Mouse (Mus musculus) intestine, embryonic 16.5 days (tissue): Measurements from ENCODE around the gene Zfp423. TPM values are rescaled to one million over a fixed set of nuclear protein-coding genes. Genes with fewer than 3 reads are reported as not detected.

ENCODE experiments used
- ATAC-seq: fragments of 200-750 bp; cut with Nextera tagmentation; 2 replicates; pipeline ENCODE4 v1.8.0; 2017; ENCODE audit warnings: moderate TSS enrichment, moderate library complexity
- H3K27ac ChIP-seq: fragments of 300-500 bp; sonication (generic); 2 replicates; pipeline ENCODE4 v1.5.1; 2014; ENCODE audit warnings: mild to moderate bottlenecking, low read length
- H3K27me3 ChIP-seq: fragments of 300-500 bp; sonication (generic); replicated peaks from 2 replicates; pipeline ENCODE4 v1.6.1; 2014; ENCODE audit warnings: low read length, control low read depth, mixed read lengths; ENCODE audit not compliant: control insufficient read depth, insufficient read depth
- H3K36me3 ChIP-seq: fragments of 300-500 bp; sonication (generic); 2 replicates; pipeline ENCODE4 v1.6.1; 2014; ENCODE audit warnings: low read length, control low read depth; ENCODE audit not compliant: control insufficient read depth, insufficient read depth
- H3K4me1 ChIP-seq: fragments of 300-500 bp; sonication (generic); 2 replicates; pipeline ENCODE4 v1.6.1; 2014; ENCODE audit warnings: low read length, control low read depth, mixed read lengths; ENCODE audit not compliant: control insufficient read depth, insufficient read depth
- H3K4me2 ChIP-seq: fragments of 300-500 bp; sonication (generic); 2 replicates; pipeline ENCODE4 v1.6.1; 2014; ENCODE audit warnings: low read depth, low read length, control low read depth
- H3K4me3 ChIP-seq: fragments of 300-500 bp; sonication (generic); 2 replicates; pipeline ENCODE4 v1.5.1; 2014; ENCODE audit warnings: mild to moderate bottlenecking, low read length
- H3K9ac ChIP-seq: fragments of 300-500 bp; sonication (generic); 2 replicates; pipeline ENCODE4 v1.6.1; 2014; ENCODE audit warnings: low read depth, low read length
- H3K9me3 ChIP-seq: fragments of 300-500 bp; sonication (generic); 2 replicates; pipeline ENCODE4 v1.6.1; 2016; ENCODE audit warnings: low read length, control low read depth; ENCODE audit not compliant: control insufficient read depth
- WGBS: fragments of 180-500 bp; shearing (Covaris S2); extraction: QIAGEN DNeasy Blood & Tissue Kit; methylation state at CpG from one replicate; pipeline ENCODE4 v1.1.7; 2014; 5-methylcytosine and 5-hydroxymethylcytosine counted together
- polyA plus RNA-seq: library from polyadenylated mRNA; unstranded; fragments of >200 nt; fragmentation: Nextera tagmentation; extraction: Ambion mirVana; gene quantifications from 2 replicates; pipeline ENCODE4 v1.2.1, GENCODE M21; 2015

Zfp423 gene
- polyA plus RNA-seq, 1 experiment from 2014 or later: 2.4 TPM

- peak; percentile 27; the same call in 1 of the 2 replicates for ATAC-seq
- H3K27me3 ChIP-seq: no peaks in the 10 kb centered on the region
- no peaks in the 10 kb centered on the region for H3K36me3 ChIP-seq
- peaks cover 10% of the 10 kb centered on the region for H3K4me1 ChIP-seq
- H3K4me2 ChIP-seq: peak overlapping the region; percentile 47; the same call in 1 of the 2 replicates
- H3K27ac ChIP-seq: no peak overlapping the region
- 29% methylated on average over 9 of the region's 9 CpGs for WGBS
- H3K9ac ChIP-seq: no peak overlapping the region
- H3K9me3 ChIP-seq: no peaks in the 10 kb centered on the region
- H3K4me3 ChIP-seq: no peak overlapping the region
These were observed 242.6 kb downstream of the Zfp423 start for GRCm38 (mm10) chr8:87716726-87717248.

GRCm38 (mm10) chr8:87715731-87716682 lies 243.4 kb downstream of the Zfp423 start:
- Histone ChIP-seq H3K9ac (no peak overlapping the region), H3K36me3 (no peaks in the 10 kb centered on the region), H3K9me3 (no peaks in the 10 kb centered on the region), H3K4me1 (peaks cover 10% of the 10 kb centered on the region), H3K27me3 (no peaks in the 10 kb centered on the region), H3K4me2 (peak overlapping the region; percentile 47), H3K27ac (no peak overlapping the region), H3K4me3 (no peak overlapping the region)
- 11% methylated on average over 24 of the region's 24 CpGs for WGBS
- ATAC-seq: peak; percentile 17; the same call in 1 of the 2 replicates

- Histone ChIP-seq H3K36me3 (no peaks in the 10 kb centered on the region), H3K27me3 (no peaks in the 10 kb centered on the region), H3K4me2 (no peak overlapping the region), H3K9ac (no peak overlapping the region), H3K4me1 (peaks cover 6% of the 10 kb centered on the region), H3K9me3 (no peaks in the 10 kb centered on the region), H3K4me3 (no peak overlapping the region), H3K27ac (no peak overlapping the region)
- WGBS: 62% methylated on average over 1 of the region's 3 CpGs
- ATAC-seq: no peak
These were observed 245.4 kb downstream of the Zfp423 start for GRCm38 (mm10) chr8:87713946-87714345.

- Histone ChIP-seq H3K9ac (no peak overlapping the region), H3K27ac (no peak overlapping the region), H3K4me1 (peaks cover 9% of the 10 kb centered on the region), H3K4me3 (no peak overlapping the region), H3K27me3 (no peaks in the 10 kb centered on the region), H3K9me3 (no peaks in the 10 kb centered on the region), H3K4me2 (no peak overlapping the region), H3K36me3 (no peaks in the 10 kb centered on the region)
- no peak for ATAC-seq
- WGBS: 80% methylated on average over 6 of the region's 6 CpGs
These were observed 247.4 kb downstream of the Zfp423 start for GRCm38 (mm10) chr8:87711955-87712354.

GRCm38 (mm10) chr8:87708127-87708637 lies 251.2 kb downstream of the Zfp423 start:
- Histone ChIP-seq H3K27ac (no peak overlapping the region), H3K36me3 (no peaks in the 10 kb centered on the region), H3K27me3 (no peaks in the 10 kb centered on the region), H3K4me1 (0 out of 2 replicates have a peak, but pooled peaks cover 6% of the 10 kb centered on the region), H3K4me3 (peak overlapping the region; percentile 23; the same call in 1 of the 2 replicates), H3K9ac (peak overlapping the region; percentile 43; the same call in 1 of the 2 replicates), H3K4me2 (peak overlapping the region; percentile 45), H3K9me3 (no peaks in the 10 kb centered on the region)
- 12% methylated on average over 11 of the region's 11 CpGs for WGBS
- peak; percentile 33; the same call in 1 of the 2 replicates for ATAC-seq

GRCm38 (mm10) chr8:87707176-87707575 lies 252.2 kb downstream of the Zfp423 start:
- Histone ChIP-seq H3K27me3 (no peaks in the 10 kb centered on the region), H3K4me1 (peaks cover 12% of the 10 kb centered on the region), H3K36me3 (no peaks in the 10 kb centered on the region), H3K4me3 (no peak overlapping the region), H3K9ac (no peak overlapping the region), H3K9me3 (no peaks in the 10 kb centered on the region), H3K4me2 (no peak overlapping the region), H3K27ac (no peak overlapping the region)
- ATAC-seq: no peak
- WGBS: 75% methylated on average over 17 of the region's 17 CpGs

- H3K27me3 ChIP-seq: no peaks in the 10 kb centered on the region
- H3K4me2 ChIP-seq: no peak overlapping the region
- H3K4me1 ChIP-seq: peaks cover 12% of the 10 kb centered on the region
- no peaks in the 10 kb centered on the region for H3K9me3 ChIP-seq
- no peak overlapping the region for H3K9ac ChIP-seq
- H3K27ac ChIP-seq: no peak overlapping the region
- H3K4me3 ChIP-seq: no peak overlapping the region
- ATAC-seq: no peak
- 95% methylated on average over 3 of the region's 3 CpGs for WGBS
- no peaks in the 10 kb centered on the region for H3K36me3 ChIP-seq
These were observed 254.6 kb downstream of the Zfp423 start for GRCm38 (mm10) chr8:87704756-87705155.

GRCm38 (mm10) chr8:87702790-87703311 lies 256.5 kb downstream of the Zfp423 start:
- 40% methylated on average over 10 of the region's 10 CpGs for WGBS
- Histone ChIP-seq H3K27me3 (no peaks in the 10 kb centered on the region), H3K4me1 (peaks cover 9% of the 10 kb centered on the region), H3K27ac (peak overlapping the region; percentile 49; the same call in 1 of the 2 replicates), H3K9me3 (no peaks in the 10 kb centered on the region), H3K4me2 (no peak overlapping the region), H3K4me3 (no peak overlapping the region), H3K9ac (no peak overlapping the region), H3K36me3 (no peaks in the 10 kb centered on the region)
- no peak for ATAC-seq

GRCm38 (mm10) chr8:87702051-87702521 lies 257.3 kb downstream of the Zfp423 start:
- Histone ChIP-seq H3K27me3 (no peaks in the 10 kb centered on the region), H3K36me3 (no peaks in the 10 kb centered on the region), H3K4me3 (no peak overlapping the region), H3K9ac (no peak overlapping the region), H3K27ac (no peak overlapping the region), H3K4me2 (no peak overlapping the region), H3K9me3 (no peaks in the 10 kb centered on the region), H3K4me1 (peaks cover 9% of the 10 kb centered on the region)
- 54% methylated on average over 8 of the region's 8 CpGs for WGBS
- ATAC-seq: peak; percentile 50
